Mouse (Mus musculus): ENCODE results near the gene Sema6d.

DNA sequence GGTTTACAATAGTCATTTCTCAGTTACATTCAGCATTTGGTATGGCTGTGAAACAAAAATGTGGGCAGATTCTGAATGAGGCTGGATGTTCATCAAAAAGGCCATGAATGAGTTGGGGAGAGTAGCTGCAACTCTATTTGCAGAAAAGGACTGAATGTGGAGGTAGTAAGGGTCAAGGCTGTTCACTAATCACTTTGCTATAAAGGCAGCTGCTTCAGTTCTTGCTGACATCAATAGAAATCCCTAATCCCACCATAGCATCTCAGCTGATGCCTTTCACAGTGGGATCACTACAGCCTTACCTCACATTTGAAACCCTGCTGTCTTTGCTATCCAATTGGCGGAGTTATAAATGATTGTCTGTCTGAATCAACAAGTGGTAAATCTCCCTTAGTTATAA, 187.7 kb downstream of the Sema6d start:
- TF ChIP-seq CTCF (IDR thresholded peaks at IDR 0.05; ENCODE audit: borderline replicate concordance, insufficient read depth, low read depth, low read length) (no peak), POLR2A (IDR thresholded peaks at IDR 0.05; ENCODE audit: borderline replicate concordance, insufficient read depth, low read length) (no peak)
